Mouse (Mus musculus) liver (tissue): ENCODE results near the gene Ccna1.
A peak's percentile ranks its signal among the peaks of the same experiment; 100 is the strongest.

Experiments used
- DNase-seq: peaks from one replicate; pipeline ENCODE4 v3.0.0-alpha.2; 2020; ENCODE audit warnings: mixed read lengths

Ccna1 gene

DNA sequence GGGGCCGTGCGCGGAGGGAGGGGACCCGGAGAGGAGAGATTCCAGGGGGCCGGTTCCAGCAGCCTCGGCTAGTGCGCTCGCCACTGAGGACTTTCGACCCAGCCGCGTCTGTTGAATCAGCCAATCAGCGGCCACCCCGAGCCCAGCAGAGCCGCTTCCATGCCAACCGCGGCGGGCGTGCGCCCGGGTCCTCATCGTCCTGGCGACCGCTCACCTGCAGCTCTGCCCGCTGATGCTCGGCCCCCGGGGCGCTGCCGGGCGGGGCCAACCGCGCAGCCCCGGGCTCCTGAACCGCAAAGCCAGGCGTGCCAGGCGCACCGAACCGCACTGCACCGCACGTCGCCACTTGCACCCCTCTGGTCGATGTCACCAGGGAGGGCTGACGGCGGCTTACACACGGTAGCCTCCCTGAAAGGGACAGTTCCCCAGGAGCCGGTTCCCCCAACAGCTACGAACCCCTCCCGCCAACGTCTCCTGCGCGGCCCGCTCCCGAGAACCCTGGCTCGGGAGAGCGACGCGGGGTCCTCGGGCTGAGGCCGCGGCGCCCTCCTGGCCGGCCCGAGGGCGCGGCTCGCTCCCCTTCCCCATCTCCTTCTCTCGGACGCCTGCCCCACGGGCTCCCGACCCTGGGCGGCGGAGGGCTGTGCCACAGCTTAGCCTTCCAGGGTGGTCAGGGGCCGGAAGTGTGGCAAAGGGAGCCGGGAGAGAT is at the start of gene Ccna1:
Gene Ccna1, minus strand, starts transcription at position 464 of the 709 bp plus-strand sequence.
- peak; percentile 70 for DNase-seq

DNA sequence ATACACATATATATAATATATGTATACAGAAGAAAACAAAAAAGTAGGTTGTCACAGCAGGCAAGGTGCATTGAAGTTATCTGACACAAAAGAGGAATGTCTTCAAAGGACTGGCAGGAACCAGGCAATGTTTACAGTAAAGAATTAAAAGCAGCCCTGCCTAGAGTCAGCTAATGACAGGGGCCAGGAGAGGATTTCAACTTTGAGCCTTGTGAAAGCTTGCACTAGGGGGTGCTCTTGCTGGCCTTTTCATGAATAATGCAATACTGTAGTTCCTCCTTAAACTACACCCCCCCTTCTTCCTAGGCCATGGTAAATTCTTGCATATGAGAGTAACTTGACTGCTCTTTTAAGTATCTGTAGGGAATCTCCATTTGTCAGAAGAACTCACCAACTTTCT is 45.8 kb upstream of the Ccna1 start:
- DNase-seq = no peak

DNA sequence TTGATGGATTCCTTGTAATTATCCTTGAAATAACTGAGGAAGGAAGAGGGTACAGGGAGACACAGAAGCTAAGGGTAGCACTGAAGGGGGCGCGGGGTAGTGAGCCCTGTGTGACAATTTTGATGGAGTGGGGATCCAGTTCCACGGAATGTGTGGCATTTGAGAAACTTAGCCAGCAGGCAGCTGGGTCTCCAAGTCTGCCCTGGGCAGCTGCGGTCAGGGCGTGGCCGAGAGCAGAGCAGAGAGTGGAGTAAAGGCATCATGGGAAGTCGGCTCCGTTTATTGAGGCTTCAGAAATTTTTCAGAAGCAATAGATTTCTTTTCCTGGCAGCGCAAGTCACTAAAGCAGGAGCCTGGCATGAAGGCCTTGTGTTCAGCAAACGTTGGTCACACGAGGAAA is 43.7 kb upstream of the Ccna1 start:
- no peak for DNase-seq

DNA sequence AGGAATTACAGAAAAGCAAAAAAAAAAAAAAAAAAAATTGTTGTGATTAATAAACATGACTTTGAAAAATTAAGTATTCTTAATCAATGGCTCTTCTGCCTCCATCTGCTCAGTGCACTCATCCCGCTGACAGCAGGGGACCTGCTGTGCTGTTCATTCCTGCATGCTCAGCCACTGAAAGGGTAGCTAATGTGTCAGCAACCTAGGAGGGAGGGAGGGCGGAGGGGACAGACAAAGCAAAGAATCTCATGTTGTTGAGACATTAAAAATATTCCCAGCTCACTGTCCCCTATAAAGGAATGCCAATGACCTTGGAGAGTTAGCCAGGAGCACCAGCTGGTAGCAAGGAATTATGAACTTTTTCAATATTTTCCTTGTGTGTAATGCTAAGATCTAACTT is 42.7 kb upstream of the Ccna1 start:
- no peak for DNase-seq

DNA sequence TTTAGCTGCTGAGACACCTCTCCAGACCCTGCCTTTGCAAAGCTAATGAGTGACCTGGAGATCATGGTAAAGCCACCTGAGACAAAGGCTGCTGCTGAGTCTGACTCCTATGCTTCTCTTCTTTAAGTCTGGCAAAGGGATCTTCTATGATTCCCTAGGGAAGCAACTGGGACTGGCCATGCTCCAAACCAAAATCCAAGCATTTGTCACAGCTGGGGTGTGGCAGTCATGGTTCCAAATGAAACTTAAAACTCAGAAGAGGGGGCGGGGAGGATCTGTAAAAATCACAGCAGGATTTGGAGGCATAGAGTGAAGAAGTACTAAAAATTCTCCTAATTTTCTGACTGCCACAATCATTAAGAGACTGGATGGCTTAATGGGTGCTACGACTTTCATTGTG is 41.9 kb upstream of the Ccna1 start:
- no peak for DNase-seq

DNA sequence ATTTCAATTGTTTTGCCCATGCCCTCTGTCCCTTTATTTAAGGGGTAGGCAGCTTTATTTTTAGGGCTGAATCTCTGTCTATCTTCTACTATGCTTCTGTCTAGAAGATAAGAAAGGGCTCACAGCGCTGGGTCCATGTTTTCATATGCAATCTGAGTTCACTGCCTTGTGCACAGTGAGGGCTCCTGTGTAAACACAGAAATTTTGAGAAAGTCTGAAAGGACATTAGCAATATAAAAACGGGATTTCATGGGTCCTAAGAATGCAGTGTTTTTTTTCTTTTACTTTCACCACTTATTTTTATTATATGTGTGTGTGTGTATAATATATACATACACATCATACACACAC is 41.3 kb upstream of the Ccna1 start:
- DNase-seq = no peak

DNA sequence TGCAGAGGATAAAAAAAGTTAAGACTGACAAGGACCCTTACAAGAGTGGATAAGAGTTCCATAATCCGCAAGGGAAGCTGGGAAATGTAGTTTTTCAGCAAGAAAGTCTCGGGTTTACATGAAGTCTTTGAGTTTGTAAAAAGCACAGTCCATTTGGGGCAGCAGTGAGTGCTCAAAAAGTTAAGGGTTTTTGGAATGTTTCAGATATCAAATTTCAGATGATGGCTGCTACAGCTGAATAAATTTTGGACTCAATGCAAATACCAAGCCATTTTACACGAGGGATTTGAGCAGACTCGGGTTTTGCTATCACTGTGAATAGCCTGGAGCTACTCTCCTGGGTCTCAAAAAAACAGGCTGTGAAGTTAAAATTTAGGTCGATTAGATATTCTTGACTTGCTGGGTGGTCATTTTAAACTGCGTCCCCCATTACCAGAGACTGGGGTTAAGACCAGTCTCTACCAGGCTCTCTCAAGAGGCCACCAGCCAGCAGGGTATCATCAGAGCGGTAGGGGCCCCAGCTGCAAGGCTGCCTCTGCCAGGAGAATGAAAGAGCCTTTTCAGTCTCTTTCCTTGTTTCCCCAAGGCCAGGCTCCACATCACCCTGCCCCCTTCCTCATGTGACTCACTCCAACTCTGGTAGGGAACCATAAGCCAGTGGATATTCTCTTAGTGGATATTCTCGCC is 40.8 kb upstream of the Ccna1 start:
- no peak for DNase-seq

DNA sequence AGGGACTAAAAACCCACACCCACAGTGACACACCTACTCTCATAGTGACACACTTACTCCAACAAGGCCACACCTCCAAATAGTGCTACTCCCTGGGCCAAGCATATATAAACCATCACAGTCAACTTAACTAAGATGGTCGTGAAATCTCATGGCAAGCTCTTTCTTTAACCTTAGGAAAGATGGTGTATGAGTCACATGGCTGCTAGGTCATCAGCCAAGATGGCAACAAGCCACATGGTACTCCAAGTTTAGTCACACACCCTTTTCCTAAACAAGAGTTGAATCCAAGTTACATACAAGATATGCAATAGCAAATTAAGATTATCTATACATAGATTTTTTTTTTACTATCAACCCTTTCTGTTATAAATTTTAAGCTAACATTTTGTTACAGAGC is 37.9 kb upstream of the Ccna1 start:
- no peak for DNase-seq

DNA sequence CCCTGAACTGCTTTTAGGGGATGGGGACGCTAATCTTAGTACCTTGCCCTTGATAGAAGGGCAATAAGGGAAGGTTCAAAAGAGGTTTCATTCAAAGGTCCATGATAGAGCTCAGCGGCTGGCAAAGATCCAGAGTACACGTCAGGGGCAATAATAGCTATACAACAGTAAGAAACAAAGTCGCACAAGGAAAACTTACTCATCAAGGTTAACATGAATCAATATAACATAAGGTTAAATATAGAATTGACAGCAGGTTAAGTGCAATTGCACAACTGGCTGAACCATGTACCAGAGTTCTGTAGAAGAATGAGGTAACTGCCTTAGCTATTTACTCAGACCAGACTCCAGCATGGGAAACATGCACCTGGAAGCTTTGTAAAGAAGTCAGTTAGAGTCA is 34.0 kb upstream of the Ccna1 start:
- no peak for DNase-seq

DNA sequence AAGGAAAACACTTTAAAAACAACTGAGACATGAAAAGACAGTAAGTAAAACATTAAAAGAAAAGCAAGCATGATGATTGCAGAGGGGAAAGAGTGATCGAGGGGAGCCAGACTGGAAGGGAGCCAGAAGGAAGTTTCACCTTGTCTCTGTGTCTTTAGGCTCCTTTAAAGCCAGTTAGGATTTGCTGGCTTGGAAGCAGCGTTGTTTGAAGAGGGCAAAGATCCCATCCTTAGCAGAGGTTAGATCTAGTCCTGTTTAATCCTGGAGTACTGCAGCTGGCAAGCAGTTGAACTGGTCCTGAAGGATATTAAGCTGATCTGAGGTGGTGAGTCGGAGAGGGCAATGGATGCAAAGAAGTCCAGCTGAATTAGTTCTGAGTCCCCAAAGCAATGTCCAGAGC is 33.5 kb upstream of the Ccna1 start:
- no peak for DNase-seq

DNA sequence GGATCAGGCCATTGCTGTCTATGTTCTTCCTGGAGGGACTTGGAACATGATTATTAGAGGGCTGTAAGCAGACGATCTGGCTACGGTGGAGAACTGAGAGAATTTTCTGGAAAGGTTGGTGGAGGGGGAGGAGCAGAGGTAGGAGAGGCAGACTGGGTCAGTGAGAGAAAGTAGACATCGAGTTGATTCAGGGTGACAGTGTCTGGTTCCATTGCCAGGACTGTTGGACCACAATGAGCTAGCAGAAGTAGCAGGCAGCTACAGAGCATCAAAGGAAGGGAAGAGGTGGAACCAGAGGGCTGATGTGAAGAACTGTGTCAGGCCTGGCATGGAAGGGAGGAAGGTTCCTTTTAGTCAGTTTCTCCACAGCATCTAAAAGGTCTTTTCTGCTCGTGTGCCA is 33.1 kb upstream of the Ccna1 start:
- no peak for DNase-seq

DNA sequence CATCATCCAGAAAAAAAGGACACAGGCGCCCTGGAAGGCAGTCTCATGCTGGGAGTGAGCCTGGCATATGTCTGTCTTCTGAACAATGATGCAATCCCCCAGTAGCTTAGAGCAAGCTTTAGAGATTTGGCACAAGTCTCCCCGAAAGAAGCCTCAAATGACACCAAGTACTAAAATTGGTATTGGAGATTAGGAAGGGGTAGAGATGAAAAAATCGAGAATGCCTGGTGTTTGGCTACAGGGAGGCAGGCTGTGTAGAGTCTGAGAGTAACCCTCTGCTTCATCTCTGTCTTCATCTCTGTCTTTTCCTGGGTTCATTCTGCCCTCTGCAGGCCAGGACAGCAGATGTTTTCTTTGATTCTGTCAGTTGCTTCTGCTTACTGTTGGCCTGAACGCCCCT is 32.1 kb upstream of the Ccna1 start:
- no peak for DNase-seq

DNA sequence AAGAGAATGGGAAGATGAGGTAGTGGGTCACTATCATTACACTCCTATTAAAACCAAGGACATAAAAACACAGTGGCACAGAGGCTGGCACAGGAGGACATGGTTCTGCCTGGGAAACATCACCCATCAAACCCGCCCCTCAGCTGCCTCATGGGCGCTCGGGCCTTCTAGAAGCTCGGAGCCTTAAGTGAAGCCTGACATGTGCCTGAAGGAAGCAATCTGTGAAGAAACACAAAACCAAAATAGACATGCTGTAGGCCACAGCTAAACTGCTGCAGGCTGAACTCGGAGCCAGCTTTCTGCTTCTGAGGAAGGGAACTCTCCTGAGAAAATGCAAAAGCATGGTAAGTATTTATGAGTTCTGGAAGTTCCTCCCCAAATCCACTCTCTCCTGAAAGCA is 31.6 kb upstream of the Ccna1 start:
- no peak for DNase-seq

DNA sequence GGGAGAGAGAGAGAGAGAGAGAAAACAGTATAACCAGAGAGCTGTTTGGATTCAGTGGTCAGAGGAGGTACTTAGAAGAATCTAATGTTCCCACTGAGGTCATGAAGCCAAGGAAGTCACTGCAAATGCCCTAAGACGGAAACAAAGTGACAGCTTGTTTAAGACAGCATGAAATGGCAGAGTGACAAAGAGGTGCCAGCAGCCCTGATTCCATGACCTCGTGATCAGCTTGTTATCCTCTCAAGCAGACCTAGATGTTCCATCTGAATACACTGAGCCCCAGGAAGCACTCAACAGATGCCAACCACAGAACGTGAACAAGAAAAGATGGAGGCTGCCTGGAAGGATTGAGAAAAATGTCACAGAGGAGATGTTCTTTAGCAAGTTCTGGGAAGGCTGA is 30.4 kb upstream of the Ccna1 start:
- DNase-seq = no peak

DNA sequence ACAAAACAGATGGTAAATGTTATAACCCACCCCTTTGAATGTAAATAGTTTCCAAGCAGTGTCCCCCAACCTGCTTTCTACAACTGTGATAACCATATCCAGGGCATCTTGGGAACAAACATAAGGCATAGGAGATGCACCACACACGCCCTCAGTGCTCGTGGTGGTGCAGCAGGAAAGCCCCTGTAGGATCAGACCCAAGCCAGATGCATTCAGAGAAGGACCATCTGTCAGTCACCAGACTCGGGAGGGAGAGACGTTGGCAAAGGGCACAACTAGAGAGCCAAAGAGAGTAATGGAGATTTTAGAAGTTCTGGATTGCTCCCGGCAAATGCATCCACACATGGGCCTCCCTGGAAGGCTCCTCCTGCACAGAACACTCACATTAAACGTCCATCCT is 29.5 kb upstream of the Ccna1 start:
- DNase-seq = no peak

DNA sequence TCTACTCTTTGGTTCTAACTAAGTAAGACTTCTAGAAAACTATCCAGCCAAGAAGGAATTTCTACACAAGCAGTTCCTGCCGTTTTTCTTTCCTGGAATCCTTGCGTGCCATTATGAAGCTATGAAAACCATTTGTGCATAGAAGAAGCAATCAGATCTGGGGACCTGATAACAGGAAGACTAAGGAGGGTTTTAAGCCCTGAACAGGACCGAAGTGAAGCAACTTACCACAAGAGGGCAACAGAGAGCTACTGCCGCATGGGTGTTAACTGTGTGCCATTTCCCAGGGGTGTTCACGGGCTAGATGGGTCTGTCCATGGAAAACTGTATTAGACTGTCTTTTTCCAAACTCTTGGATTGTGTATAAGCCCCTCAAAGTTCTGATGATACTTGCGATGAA is 24.8 kb upstream of the Ccna1 start:
- peak; percentile 51 for DNase-seq

DNA sequence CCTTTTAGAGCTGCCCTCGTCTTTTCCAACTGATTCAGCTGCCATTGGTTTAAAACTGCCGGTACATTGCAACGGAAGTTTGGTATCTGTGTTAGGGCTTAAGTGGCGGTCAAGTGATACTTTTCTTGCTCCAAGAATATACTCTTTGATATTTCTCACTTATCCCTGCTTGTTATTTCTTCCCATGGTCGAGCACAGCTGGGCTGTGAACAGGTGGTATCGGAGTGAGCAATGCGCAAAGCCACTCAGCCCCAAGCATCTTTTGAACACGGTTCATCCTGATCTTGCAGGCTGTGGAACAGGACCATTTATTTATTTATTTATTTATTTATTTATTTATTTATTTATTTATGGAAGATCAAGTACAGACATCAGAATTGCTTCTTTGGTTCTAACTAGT is 24.3 kb upstream of the Ccna1 start:
- DNase-seq = no peak

DNA sequence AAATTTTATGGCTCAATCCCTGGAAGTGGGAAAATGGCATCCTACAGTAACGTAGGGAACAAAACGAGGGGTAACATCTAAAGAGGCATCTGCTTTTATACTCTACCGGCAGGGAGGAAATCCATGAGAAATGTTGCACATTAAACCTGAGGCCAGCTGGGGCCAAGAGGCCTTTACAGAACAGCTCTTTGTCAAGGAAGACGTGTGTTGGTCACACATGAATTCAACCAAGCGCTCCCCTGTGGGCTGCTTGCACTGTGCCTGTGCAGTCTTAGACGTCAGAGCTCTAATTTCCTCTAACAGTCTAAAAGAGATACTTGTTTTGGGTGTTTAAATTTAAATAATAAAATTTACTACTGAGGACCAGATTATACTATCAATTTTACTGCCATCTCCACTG is 22.9 kb upstream of the Ccna1 start:
- DNase-seq = no peak

DNA sequence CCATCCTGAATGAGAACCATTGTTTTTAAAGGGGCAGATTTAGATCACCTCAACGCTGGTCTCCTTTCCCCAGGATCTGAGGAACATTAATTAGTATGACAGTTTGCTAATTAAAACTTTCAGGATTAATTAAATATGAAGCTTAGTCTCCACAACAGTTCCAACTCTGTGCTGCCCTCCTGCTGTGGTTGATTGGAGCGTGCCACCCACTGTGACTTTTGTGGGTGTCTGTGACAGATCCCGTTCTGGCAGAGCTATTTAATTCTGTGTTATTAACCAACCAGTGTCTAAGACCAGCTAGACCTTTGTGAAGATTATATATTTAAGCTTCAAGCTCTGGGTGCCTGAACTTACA is 20.0 kb upstream of the Ccna1 start:
- DNase-seq = no peak

DNA sequence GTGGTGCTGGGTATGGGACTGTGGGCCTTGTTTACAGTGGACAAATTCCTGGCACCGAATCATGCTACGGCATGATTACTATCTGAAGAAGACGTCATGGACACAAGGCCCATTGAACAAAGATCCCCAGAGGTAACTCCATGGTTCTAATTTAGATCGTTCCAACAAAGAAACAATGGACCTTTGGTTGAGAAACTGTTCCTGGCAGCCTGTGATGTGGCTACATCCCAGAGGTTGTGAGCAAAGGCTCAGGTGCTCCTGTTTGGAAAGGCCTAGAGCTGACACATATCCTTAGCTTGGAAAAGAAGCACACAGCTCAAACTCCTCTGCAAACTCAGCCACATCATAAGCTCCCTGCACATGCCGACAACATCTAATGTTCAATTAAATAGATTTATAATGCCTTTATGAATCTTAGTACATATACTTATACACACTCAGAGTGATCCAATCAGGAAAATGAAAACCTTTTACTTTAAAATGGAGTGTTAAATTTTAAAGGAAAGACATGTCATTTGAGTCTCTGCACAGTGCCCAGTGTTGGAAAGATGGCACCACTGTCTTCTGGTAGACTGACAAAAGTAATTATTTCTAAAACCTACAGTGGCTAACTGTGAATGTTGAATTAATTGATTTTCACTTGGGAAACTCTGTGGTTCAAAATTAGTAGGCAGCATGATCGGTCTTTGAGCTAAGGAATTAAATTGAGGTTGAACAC is 19.4 kb upstream of the Ccna1 start:
- DNase-seq = no peak

DNA sequence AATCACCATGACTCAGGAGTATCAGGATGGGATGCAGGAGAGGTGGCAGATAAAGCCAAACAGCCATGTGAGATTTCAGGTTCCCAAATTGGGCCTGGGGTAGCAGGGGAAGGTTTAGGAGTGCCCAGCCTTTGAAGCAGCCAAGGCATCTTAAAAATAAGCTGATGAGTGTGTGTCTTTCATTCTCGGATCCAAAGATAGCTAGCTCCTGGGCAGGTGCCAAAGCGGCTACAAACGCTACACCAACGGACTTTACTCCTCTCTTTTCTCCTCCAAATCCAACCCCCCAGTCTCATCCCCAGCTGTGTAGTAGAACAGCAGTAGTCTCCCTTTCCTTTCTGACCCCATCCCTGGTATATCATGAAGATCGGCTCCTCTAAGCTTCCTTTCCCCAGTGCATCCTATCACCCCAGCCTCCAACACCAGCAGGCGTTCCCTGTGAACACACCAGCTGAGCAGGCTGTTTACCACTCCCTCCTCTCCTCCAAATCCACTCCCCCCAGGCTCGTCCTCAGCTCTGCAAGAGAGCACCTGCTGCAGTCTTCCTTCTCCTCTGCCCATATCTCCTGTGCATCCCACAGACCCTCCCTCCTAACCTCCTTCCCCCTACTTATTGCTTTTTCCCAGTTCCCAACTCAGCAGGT is 12.6 kb upstream of the Ccna1 start:
- no peak for DNase-seq

DNA sequence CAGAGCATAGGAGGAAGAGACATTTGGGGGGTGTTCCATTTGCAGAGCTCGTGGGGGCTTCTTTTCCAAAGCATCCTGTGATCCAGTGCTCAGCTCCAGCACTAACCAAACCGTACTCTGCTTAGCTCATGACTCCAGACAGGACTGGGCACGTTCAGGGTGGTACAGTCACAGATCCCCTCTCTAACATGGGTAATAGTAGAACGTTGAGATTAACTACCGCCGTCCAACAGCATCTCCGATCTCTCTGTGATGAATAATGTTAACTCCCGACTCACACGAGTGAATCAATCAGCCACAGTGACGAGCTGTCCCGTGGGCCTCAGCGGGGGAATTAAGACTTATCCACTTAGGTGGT is 11.3 kb upstream of the Ccna1 start:
- no peak for DNase-seq

DNA sequence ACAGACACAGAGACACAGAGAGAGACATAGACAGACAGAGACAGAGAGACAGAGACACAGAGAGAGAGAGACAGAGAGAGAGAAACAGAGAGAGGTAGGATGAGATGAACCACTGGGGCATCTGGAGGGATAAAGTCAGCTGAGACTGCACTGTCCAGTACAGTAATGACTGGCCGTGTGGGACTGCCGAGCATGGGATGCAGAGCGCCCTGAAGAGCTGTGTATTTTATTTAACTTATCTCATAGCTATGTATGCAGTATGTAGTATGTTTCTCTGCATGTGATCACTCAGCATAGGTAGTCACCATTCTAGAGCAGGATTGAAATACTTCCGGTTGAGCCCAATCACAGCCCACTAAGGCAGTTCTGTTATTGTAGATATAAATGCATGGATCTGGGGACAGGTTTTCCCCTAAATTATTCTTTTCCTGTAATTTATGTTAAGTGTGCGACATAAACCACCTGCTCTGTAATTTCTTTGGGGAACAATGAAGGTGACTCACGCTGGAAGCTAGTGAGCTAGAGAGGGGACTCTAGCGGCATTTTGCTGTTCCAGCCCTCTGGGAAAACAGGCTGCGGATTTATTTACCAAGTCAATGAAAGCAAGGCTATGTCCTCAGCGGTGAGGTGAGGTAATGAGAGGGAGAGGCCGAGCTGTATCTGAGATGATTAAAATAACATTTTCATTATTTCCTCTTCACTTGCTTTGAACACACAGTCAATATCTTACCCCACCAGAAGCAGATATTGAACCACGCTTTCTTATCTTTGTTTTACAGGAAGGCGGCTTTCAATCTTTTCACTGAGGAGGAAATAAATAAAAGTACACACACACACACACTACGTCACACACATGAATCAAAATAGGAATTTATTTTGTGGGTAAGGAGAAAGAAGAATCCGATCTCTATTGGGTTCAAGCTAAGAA is 10.7 kb upstream of the Ccna1 start:
- DNase-seq = no peak
